Mouse (Mus musculus) neural tube, embryonic 12.5 days (tissue): ENCODE results near the gene Cacna1c. TPM values are rescaled to one million over a fixed set of nuclear protein-coding genes. Genes with fewer than 3 reads are reported as not detected.
A peak's percentile ranks its signal among the peaks of the same experiment; 100 is the strongest.

Source experiments
- ATAC-seq: fragments of 200-750 bp; cut with Nextera tagmentation; 2 replicates; pipeline ENCODE4 v1.8.0; 2017; ENCODE audit warnings: low read depth, mild to moderate bottlenecking, moderate TSS enrichment, moderate library complexity; ENCODE audit not compliant: low FRiP score
- H3K27ac ChIP-seq: fragments of 300-500 bp; sonication (generic); 2 replicates; pipeline ENCODE4 v1.5.1; 2016
- H3K27me3 ChIP-seq: fragments of 300-500 bp; sonication (generic); replicated peaks from 2 replicates; pipeline ENCODE4 v1.6.1; 2016; ENCODE audit warnings: mild to moderate bottlenecking
- H3K36me3 ChIP-seq: fragments of 300-500 bp; sonication (generic); 2 replicates; pipeline ENCODE4 v1.6.1; 2016; ENCODE audit warnings: mild to moderate bottlenecking
- H3K4me1 ChIP-seq: fragments of 300-500 bp; sonication (generic); 2 replicates; pipeline ENCODE4 v1.6.1; 2016
- H3K4me2 ChIP-seq: fragments of 300-500 bp; sonication (generic); replicated peaks from 2 replicates; pipeline ENCODE4 v1.6.1; 2016; ENCODE audit warnings: mild to moderate bottlenecking
- H3K4me3 ChIP-seq: fragments of 300-500 bp; sonication (generic); 2 replicates; pipeline ENCODE4 v1.5.1; 2016
- H3K9ac ChIP-seq: fragments of 300-500 bp; sonication (generic); 2 replicates; pipeline ENCODE4 v1.6.1; 2016; ENCODE audit warnings: mild to moderate bottlenecking
- H3K9me3 ChIP-seq: fragments of 300-500 bp; sonication (generic); 2 replicates; pipeline ENCODE4 v1.6.1; 2016; ENCODE audit warnings: mild to moderate bottlenecking
- WGBS: fragments of 180-500 bp; shearing (Covaris S2); methylation state at CpG from one replicate; pipeline ENCODE4 v1.1.7; 2016; 5-methylcytosine and 5-hydroxymethylcytosine counted together
- polyA plus RNA-seq: library from polyadenylated mRNA; unstranded; fragments of >200 nt; fragmentation: Nextera tagmentation; extraction: Ambion mirVana; gene quantifications from 2 replicates; pipeline ENCODE4 v1.2.1, GENCODE M21; 2016

Gene Cacna1c
- polyA plus RNA-seq, 1 experiment from 2014 or later: 5.9 TPM

DNA sequence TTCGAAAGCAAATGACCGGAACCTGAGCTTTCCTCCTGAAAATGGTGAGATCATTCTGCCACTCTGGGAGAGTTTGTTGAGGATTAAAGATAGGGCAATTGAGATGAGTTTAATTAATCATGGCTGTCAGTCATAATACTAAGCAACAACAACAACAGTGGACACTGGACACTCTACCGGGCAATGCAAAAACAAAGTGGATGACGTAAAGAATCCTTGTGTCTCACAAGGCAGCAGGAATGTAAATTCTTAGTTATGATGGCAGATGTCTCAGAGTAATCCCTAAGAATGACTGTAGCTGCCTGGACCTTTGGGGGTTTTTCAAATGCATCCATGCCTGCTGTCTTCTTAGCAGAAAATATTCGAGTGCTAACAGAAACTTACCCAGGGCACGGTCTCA lies 471.8 kb downstream of the Cacna1c start:
- Histone ChIP-seq H3K4me3 (no peak overlapping the region), H3K4me1 (0 out of 2 replicates have a peak, but pooled peaks cover 5% of the 10 kb centered on the region), H3K27me3 (no peaks in the 10 kb centered on the region), H3K4me2 (no peak overlapping the region), H3K27ac (no peak overlapping the region), H3K9me3 (no peaks in the 10 kb centered on the region), H3K9ac (no peak overlapping the region), H3K36me3 (no peaks in the 10 kb centered on the region)
- no peak for ATAC-seq
- WGBS: 82% methylated on average over 6 of the region's 6 CpGs

DNA sequence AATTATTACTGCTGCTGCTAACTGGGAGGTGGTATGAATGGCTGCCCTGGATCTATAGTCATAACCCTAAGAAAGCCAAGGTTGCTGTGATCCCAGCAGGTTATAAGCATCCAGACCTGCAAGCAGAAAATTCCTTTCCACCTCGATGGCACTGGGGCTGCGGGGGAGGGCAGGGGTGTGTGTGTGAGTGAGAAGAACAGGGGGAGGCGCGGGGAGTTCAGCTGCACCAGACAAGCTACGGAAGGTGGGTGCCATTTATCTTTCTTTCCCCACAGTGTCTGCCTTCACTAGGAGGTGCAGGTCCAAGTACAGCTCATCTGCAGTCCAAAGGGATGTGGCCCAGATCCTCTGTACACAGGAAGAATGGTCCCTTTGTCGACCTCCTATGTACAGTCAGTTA lies 473.9 kb downstream of the Cacna1c start:
- no peak for ATAC-seq
- H3K9ac ChIP-seq: no peak overlapping the region
- no peaks in the 10 kb centered on the region for H3K27me3 ChIP-seq
- 72% methylated on average over 6 of the region's 6 CpGs for WGBS
- no peak overlapping the region for H3K4me2 ChIP-seq
- no peak overlapping the region for H3K4me3 ChIP-seq
- H3K27ac ChIP-seq: no peak overlapping the region
- no peaks in the 10 kb centered on the region for H3K9me3 ChIP-seq
- 0 out of 2 replicates have a peak, but pooled peaks cover 5% of the 10 kb centered on the region for H3K4me1 ChIP-seq
- H3K36me3 ChIP-seq: no peaks in the 10 kb centered on the region

DNA sequence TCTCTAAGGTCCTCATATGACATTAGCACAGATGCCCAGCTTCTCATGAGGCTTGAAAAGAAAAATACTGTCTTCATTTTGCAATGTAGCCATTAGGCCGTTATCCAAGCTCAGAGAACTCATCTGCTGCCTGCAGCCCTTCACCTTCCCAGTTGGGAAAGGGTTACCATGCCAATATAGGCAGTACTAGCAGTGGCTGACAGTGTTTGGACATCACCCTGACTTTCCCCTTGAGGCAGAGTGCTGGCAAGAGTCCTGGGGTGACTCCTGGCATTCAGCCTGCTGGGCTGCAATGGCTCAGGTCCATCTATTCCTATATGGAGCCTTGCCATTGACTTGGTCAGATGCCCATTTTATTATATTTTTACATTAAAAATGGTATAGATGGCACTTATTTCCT lies 476.7 kb downstream of the Cacna1c start:
- 88% methylated on average over 1 of the region's 1 CpGs for WGBS
- ATAC-seq: no peak

DNA sequence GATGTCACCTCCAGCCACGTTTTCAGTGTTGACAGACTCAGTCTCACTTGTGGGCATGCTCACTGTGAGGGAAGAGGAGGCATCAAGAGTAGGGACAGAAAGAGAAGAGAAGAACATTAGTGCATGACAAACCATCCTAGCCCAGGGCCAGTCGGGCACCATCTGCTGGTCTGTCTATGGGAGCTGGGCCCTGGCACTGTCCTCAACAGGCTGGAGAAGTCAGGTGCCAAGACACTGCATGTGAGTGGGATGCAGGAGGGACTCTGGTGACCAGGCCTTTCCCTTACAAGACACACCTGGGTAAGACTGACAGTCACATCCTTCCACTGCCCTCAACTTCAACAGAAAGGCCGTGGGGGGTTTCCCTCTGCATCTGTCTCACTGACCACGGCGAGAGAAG lies 482.9 kb downstream of the Cacna1c start:
- WGBS: 93% methylated on average over 5 of the region's 5 CpGs

More for the DNA sequence above, 476.7 kb downstream of the Cacna1c start:
- Histone ChIP-seq H3K36me3 (no peaks in the 10 kb centered on the region), H3K9me3 (no peaks in the 10 kb centered on the region), H3K9ac (no peak overlapping the region), H3K27ac (no peak overlapping the region), H3K4me3 (no peak overlapping the region), H3K27me3 (no peaks in the 10 kb centered on the region), H3K4me2 (no peak overlapping the region), H3K4me1 (no peaks in the 10 kb centered on the region)

DNA sequence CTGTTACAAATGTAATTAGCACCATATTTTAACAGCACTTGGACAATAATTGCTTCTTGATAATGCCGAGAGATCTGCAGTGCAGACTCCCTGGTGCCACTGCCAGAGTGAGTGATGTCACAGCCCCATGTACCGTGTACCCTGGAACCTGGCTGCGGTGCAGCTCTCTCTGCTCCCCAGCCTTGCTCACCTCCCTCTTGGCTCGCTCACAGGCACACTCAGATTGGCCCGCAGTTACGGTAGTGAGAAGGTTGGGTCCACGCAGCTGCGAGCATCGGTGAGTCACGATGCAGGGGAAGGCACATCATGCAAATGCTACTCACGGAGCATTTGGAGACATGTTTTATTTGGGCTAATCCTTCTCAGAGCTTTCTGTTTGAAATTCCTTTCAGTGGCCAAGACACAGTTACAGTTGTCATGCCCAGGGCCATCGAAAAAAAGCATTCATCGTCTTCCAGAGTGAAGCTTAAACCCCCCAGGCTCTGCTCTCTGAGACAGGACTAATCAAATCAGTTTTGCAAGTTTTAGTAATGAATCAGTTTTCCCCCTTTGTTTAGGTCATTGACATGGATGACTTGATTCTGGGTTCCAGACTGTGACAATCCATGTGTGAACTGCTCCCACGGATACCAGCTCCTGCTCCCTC lies 484.4 kb downstream of the Cacna1c start:
- no peaks in the 10 kb centered on the region for H3K27me3 ChIP-seq
- no peak for ATAC-seq
- no peaks in the 10 kb centered on the region for H3K36me3 ChIP-seq
- no peak overlapping the region for H3K4me3 ChIP-seq
- H3K27ac ChIP-seq: no peak overlapping the region
- 86% methylated on average over 14 of the region's 14 CpGs for WGBS
- H3K4me1 ChIP-seq: no peaks in the 10 kb centered on the region
- H3K9me3 ChIP-seq: no peaks in the 10 kb centered on the region
- no peak overlapping the region for H3K4me2 ChIP-seq
- H3K9ac ChIP-seq: no peak overlapping the region

More for the DNA sequence above, 482.9 kb downstream of the Cacna1c start:
- H3K4me3 ChIP-seq: no peak overlapping the region
- no peaks in the 10 kb centered on the region for H3K4me1 ChIP-seq
- no peak overlapping the region for H3K9ac ChIP-seq
- no peak overlapping the region for H3K4me2 ChIP-seq
- no peaks in the 10 kb centered on the region for H3K27me3 ChIP-seq
- no peaks in the 10 kb centered on the region for H3K9me3 ChIP-seq
- no peaks in the 10 kb centered on the region for H3K36me3 ChIP-seq
- H3K27ac ChIP-seq: no peak overlapping the region
- no peak for ATAC-seq

DNA sequence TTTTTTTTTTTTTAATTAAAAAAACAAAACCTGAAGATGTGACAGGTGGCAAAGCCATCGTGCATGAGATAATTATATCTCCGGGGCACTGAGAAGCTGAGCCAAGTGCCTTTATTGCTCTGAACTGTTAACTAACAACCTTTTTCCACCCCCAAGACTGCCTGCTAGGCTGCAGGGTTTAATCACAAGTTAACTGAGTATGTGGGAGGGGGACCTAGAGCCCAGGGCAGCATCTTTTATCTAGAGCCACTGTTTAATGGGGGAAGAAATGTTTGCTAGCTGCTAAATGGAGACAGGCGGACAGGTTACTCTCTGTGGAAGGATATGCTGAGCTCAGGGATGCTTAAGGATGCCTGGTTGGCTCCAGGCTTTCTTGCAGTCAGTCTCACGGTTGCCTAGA lies 489.2 kb downstream of the Cacna1c start:
- Histone ChIP-seq H3K9me3 (no peaks in the 10 kb centered on the region), H3K36me3 (no peaks in the 10 kb centered on the region), H3K4me2 (no peak overlapping the region), H3K27ac (no peak overlapping the region), H3K4me3 (no peak overlapping the region), H3K9ac (no peak overlapping the region), H3K4me1 (no peaks in the 10 kb centered on the region), H3K27me3 (no peaks in the 10 kb centered on the region)
- WGBS: 55% methylated on average over 4 of the region's 4 CpGs
- ATAC-seq: no peak

DNA sequence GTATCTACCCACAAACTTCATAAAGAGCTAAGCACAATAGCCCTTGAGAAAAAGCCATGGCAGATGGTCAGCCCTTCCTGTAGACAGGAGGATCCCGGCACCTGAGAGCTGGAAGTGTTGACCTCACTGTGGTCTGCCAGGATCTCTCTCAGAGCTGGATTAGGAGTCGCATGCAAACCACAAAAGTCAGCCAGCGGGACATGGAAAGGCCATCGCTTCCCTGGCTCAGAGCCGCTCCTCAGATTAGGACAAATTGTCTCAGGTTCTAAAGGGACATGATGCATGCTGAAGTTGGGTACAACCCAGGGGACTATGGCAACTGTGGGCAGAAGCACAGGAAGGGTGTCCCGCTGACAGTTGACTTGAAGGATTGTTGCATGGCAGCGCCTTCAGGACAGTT lies 490.4 kb downstream of the Cacna1c start:
- H3K4me2 ChIP-seq: no peak overlapping the region
- WGBS: 92% methylated on average over 7 of the region's 7 CpGs
- H3K9ac ChIP-seq: no peak overlapping the region
- no peak overlapping the region for H3K27ac ChIP-seq
- no peaks in the 10 kb centered on the region for H3K9me3 ChIP-seq
- no peaks in the 10 kb centered on the region for H3K36me3 ChIP-seq
- no peaks in the 10 kb centered on the region for H3K27me3 ChIP-seq
- H3K4me3 ChIP-seq: no peak overlapping the region
- ATAC-seq: no peak
- no peaks in the 10 kb centered on the region for H3K4me1 ChIP-seq

DNA sequence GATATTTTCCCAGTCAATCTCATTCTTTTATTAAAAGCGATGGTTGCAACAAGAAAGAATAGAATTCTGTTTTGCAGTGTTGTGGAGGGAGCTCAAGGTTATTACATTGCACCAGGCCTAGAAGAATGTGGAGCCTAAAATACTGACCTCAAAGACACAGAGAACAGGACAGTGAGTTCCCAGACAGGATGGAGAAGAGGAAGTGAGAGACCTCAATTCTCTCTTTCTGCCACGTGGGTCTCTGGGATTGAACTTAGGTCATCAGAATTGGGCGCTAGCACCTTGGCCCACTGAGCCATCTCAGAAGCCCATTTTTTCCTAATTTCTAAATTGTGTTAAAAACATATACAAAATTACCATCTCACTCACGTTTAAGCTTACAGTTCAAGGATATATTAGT lies 501.6 kb downstream of the Cacna1c start:
- Histone ChIP-seq H3K9ac (no peak overlapping the region), H3K4me2 (no peak overlapping the region), H3K27ac (no peak overlapping the region), H3K4me3 (no peak overlapping the region), H3K9me3 (no peaks in the 10 kb centered on the region), H3K4me1 (no peaks in the 10 kb centered on the region), H3K27me3 (no peaks in the 10 kb centered on the region), H3K36me3 (no peaks in the 10 kb centered on the region)
- no peak for ATAC-seq
- 83% methylated on average over 4 of the region's 4 CpGs for WGBS

DNA sequence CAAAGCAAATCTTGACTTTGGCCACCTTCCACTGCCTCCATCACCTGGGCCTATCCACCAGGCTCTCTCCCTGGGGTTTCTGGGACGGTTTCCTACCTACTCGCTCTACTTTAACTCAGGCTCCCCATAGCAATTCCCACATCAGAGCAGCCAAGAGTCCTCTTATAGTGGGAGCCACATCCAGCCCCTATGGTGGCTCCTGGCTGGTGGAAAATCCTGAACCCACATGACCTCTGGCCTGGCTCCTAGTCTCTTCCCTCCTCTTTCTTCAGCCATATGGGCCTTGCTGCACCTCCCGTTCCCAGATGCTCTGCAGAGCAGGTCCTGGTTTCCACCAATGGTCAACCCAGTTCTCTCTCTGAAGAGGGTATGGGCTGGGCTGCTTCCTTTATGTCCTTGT lies 506.8 kb downstream of the Cacna1c start:
- Histone ChIP-seq H3K27ac (no peak overlapping the region), H3K4me3 (no peak overlapping the region), H3K4me2 (no peak overlapping the region), H3K36me3 (no peaks in the 10 kb centered on the region), H3K9me3 (no peaks in the 10 kb centered on the region), H3K9ac (no peak overlapping the region), H3K27me3 (no peaks in the 10 kb centered on the region), H3K4me1 (no peaks in the 10 kb centered on the region)
- ATAC-seq: no peak
- WGBS: 90% methylated on average over 3 of the region's 3 CpGs

DNA sequence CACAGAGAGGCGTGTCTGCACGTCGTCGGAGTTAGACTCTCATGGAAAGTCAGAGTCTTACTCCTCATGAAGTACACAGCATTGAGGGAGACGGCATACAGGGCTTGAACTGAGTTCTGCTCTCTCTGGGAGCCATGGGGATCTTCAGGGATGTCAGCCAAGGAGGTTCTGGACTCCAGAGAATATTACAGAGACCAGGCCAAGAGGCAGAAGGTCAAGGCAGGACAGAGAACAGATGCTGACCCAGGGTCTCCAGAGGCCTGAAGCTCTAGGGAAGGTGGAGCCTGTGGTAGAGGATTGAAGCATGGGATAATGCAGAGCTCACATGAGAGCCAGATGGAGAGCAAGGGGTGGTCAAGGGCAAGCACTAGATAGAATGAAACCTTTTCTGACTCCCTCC lies 507.4 kb downstream of the Cacna1c start:
- Histone ChIP-seq H3K4me2 (no peak overlapping the region), H3K36me3 (no peaks in the 10 kb centered on the region), H3K27ac (no peak overlapping the region), H3K27me3 (no peaks in the 10 kb centered on the region), H3K4me3 (no peak overlapping the region), H3K4me1 (no peaks in the 10 kb centered on the region), H3K9me3 (no peaks in the 10 kb centered on the region), H3K9ac (no peak overlapping the region)
- WGBS: 87% methylated on average over 5 of the region's 5 CpGs
- ATAC-seq: no peak

DNA sequence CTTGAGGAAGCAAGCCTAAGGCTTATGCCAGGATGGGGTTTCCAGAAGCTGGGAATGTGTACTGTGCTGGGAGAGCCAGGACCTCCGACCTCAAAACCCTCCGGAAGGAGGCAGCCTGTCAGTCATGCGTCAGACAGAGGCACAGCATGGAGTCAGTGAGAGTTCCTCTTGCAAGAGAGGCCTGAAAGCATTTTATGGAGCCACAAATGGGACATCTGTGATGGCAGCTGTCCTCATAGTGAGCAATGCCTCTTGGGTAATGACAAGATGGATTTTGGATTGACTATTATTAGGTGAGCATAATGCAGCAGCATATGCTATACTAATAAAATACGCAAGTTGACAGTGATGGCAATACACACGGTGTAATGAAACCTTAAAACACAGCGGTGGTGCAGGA lies 515.4 kb downstream of the Cacna1c start:
- WGBS: 44% methylated on average over 6 of the region's 6 CpGs
- H3K9me3 ChIP-seq: no peaks in the 10 kb centered on the region
- no peak overlapping the region for H3K9ac ChIP-seq
- H3K4me2 ChIP-seq: no peak overlapping the region
- H3K27me3 ChIP-seq: no peaks in the 10 kb centered on the region
- H3K27ac ChIP-seq: no peak overlapping the region
- no peak overlapping the region for H3K4me3 ChIP-seq
- H3K4me1 ChIP-seq: no peaks in the 10 kb centered on the region
- 0 out of 2 replicates have a peak, but pooled peaks have one; percentile 33 for ATAC-seq
- H3K36me3 ChIP-seq: no peaks in the 10 kb centered on the region

DNA sequence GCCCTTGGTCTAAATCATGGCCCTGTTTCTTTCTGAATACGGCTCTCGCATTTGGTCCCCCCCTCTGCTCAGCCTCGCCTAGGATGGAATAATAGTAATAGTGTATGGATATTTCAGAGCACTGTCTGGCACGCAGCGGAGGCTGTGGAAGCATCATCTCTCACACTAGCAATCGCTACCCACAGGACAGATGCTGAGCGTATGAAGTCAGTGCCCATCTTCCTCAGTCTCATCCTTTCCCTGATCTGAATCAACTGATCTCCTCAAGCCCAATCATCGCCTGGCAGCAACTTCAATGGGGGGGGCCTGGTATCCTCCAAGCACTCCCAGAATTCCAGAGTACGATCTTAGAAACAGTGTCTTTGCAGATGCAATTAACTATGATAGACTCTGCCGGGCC lies 518.2 kb downstream of the Cacna1c start:
- Histone ChIP-seq H3K27ac (no peak overlapping the region), H3K36me3 (no peaks in the 10 kb centered on the region), H3K27me3 (no peaks in the 10 kb centered on the region), H3K4me1 (no peaks in the 10 kb centered on the region), H3K9ac (no peak overlapping the region), H3K9me3 (no peaks in the 10 kb centered on the region), H3K4me3 (no peak overlapping the region), H3K4me2 (no peak overlapping the region)
- ATAC-seq: no peak
- WGBS: 94% methylated on average over 10 of the region's 10 CpGs

DNA sequence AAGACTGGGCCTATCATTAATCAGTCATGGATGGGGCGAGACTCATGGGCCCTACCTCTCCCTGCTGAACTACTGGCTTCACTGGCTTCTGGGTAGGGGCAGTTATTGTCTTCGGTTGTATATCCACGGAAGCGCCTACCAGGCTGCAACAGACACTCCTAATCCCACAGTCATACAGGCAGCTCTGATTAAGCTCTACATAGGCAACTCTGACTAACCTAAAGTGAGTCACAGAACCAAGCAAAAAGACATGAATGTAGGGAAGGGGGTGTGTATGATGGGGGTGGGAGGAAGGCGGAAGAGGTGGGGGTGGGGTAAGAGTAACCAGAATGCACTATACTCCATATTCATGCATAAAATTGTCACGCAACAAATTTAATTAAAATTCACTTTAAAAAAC lies 518.9 kb downstream of the Cacna1c start:
- Histone ChIP-seq H3K4me3 (no peak overlapping the region), H3K9ac (no peak overlapping the region), H3K4me1 (no peaks in the 10 kb centered on the region), H3K36me3 (no peaks in the 10 kb centered on the region), H3K27me3 (no peaks in the 10 kb centered on the region), H3K9me3 (no peaks in the 10 kb centered on the region), H3K27ac (no peak overlapping the region), H3K4me2 (no peak overlapping the region)
- WGBS: 94% methylated on average over 6 of the region's 6 CpGs
- ATAC-seq: no peak
